Mouse (Mus musculus) v-Abl transformed pro-B cells (cell line): Measurements from ENCODE around the gene Ltbp1.

ENCODE experiments used
- in situ Hi-C, 2 experiments: fragments of 400-800 bp; cut with MboI; formaldehyde crosslinking; loops; one replicate each; pipeline ENCODE4 v1.15.1; 2025; ENCODE audit not compliant: unreplicated experiment in 2 of 2

The Ltbp1 gene

DNA sequence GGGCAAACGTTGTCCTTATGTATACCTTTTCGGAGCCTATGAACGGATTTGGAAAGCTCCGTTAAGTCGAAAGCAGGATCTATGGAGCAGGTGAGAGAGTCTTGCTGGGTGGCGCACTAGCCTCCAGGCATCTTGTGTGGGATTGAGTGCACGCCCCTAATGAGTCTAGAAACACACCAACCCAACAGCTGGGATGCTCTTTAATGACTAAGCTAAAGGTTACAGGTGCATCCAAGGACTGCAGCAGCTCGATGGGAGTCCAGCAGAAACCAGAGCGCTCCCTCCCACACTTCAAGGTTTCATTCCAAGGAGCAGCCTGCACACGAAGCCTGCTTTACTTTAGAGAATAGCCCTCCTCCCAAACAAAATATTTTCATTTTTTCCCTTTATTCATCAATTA is 155.7 kb downstream of the Ltbp1 start:
- in situ Hi-C loops, result no loop called here

DNA sequence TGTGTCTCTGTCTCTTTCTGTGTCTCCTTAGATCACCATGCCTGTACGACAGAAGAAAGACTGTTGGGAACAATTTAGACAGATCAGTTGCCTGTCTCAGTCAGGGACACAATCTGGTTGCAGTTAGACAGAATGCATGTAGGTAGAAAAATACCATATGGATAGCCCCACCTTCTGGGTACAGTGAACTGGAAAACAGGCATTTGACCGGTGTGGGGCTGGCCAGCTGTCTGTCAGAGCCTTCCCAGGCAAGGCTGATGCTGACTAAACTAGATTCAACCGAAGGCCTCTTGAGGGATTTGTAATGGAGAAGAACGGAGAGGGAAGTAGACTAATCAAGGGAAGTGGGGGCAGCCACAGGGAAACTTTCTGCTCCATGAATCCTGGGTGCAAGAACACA is 156.6 kb downstream of the Ltbp1 start:
- in situ Hi-C loops, result no loop called here

- in situ Hi-C loops, result no loop called here
Measured at GRCm38 (mm10) chr17:75164566-75164965, 159.2 kb downstream of the Ltbp1 start.

DNA sequence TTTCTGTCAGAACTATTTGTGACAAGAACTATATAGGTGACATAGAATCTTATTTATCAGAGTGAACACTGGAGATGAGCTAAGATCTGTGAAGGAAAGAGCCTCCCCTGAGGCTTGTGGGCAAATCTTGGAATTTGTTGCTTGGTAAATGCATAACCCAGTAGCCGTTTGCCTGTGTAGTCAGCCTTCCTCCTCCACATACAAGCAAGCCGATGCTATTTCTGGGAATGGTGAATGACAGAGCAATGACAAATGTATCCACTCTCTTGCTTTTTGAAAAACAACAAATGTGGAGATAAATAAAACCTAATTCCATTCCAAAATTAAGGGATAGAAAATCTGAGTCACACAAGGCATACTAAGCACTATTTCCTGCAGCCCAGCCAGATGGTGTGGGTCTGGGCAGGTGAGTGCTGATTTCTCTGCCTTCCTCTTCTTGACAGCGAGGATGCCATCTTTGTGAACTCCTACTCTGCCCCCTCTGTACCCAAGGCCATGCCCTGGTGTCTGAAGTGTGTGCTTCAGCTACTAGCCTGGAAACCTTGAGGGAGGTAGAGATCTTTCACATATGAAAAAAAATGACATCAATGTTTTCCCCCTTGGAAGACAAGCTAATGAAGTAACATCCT is 163.3 kb downstream of the Ltbp1 start:
- in situ Hi-C loops, result no loop called here

- in situ Hi-C loops, result no loop called here
Measured at GRCm38 (mm10) chr17:75171659-75172058, 166.3 kb downstream of the Ltbp1 start.

DNA sequence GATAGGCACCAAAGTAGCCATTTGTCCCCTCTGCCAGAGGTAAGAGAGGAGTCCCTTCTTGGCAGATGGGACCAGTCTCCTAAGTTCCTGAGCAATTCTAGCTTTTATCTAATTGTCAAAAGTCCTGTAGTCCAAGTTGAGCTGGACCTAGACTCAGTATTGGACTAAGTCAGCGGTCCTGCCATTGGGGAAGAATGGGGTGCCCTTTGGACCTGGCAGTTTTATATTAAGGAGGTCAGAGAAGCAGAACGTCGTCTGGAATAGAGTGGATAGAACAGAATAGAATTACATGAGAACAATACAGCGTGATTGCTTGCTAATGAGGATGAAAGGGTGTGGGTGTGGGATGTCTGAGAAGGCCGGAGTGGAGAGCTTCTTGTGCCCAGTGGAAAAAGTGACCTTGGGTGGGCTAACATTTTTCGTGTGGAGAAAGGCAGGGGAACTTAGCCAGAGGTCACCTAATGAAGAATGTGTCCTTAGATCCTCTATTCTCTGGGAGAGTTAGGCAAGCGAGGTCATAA is 167.4 kb downstream of the Ltbp1 start:
- in situ Hi-C loops, result no loop called here

DNA sequence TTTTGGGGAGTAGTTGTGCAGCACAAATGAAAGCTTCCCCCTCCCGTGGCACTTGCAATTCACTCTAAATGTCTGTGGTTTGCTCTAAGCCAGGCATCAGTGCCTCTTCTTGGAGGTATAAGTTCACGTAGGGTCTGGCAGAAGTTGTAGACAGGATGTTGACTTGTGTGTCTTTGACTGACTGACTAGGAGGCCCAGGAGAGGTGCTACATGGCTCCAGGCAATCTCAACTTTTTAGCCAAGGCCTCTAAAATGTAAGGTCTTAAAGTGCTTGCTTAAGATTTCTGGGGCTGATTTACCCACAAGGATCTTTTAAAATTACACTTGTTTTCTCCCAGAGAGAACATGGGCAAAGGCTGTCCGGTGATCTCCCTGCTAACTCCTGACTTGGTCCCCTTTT is 169.1 kb downstream of the Ltbp1 start:
- in situ Hi-C loops, result no loop called here

DNA sequence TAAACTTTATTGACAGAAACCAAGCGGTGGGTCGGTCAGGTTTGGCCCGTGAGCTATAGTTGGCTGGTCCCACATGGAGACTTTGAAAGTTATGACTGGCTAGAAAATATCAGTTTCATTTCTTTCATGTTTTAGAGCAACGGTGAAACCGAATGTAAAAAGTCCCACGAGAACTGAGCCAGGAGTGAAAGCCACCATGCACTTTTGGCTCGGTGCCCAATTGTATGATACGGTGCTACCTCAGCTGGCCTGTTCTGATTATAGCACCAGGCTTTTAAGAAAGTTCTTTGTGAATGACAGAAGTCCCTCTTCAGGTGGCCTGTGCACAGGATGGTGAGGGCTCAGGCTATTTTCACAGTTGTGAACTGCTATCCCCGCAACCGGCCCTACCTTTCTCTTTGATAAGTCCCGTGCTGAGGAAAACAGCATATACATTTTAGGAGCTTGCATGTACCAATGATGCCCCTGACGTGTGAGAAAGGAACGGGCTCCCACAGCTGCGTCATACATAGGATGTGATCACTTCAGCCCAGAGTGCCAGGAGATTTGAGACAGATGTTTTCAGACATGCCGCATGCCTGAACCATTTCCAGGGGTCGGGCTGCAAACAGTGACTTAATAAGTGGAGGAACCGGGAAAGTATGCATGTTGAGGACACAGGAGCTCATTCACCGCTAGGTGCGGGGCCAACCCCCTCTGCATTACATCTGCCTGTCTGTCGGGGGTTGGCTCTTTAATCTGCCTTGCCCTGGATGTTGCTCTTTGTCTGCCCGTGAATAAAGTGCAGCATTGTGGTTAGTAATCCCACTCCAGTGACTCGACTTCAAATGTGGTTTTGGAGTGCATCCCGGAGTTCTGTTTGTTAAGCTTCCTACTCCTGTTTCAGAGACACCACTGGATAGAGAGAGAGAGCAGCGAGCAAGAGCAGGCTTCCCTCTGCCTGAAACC is 172.8 kb downstream of the Ltbp1 start:
- in situ Hi-C loops, result no loop called here

- in situ Hi-C loops, result no loop called here
Measured at GRCm38 (mm10) chr17:75179001-75179400, 173.6 kb downstream of the Ltbp1 start.

- in situ Hi-C loops, result no loop called here
Measured at GRCm38 (mm10) chr17:75180301-75180700, 174.9 kb downstream of the Ltbp1 start.

GRCm38 (mm10) chr17:75180956-75181588 is 175.7 kb downstream of the Ltbp1 start:
- in situ Hi-C loops, result no loop called here

DNA sequence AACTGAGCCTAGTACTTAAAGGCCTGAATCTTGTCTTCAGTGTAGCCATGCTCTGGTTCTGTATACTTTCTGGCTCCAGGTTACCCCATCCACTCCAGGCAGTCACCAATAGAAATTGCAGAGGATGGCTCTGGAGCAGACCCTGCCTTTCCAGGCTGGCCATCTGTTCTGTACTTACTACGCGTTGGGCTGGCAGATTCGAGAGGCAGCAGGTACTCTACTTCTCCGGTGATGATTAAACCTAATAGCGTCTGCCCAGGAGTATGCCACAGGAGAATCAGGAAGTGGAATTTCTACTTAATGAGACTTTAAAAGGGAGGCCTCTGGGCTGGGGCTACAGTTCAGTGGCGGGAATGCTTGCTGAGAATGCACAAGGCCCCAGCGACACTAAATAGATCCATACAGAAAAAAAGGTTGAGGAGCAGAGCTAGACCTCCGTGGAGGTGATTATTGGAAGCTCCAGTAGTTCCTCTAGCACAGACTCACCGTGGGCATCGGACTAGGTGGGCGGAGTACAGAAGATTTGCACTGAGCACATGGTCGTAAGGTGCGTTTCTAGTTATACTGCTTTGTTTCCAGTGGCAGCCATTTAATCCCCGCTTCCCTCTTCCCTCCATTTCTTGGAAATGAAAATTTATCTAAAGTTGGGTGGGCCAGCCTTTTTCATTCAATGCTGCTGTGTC is 177.1 kb downstream of the Ltbp1 start:
- in situ Hi-C loops, result no loop called here

DNA sequence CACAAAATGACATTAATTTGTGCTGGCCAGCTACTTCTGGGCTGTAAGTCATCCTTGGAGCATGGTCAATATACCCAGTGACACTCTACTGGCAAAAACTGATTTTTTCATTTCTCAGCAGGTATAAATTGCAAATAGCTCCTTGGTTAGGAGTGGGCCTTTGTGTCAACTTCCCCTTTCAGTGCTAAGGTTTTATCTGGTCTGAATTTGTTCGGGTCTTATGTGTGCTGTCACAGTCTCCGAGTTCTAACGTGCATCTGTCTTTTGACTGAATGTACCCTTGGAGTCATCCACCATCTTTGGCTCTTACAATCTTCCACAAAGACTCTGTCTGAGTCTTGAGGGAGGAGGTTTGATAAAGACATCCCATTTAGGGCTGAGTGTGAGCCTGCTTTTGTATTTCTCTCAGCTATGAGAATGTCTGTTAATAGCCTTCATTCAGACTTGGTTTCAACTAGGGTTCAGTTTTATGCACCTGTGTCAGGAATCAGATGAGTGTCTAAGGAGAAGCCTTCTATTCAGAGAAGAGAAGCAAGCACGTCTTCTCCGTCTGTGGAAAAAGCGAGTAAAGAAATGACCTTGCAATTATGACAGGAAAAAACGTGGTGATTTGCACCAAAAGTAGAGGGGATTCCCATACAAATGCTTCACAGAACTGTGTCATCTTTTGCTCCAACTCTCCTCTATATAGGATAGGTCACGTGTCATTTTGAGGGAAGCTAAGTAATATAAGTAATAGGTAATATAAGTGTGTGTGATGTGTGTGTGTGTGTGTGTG is 181.6 kb downstream of the Ltbp1 start:
- in situ Hi-C loops, result no loop called here

- in situ Hi-C loops, result no loop called here
Measured at GRCm38 (mm10) chr17:75196952-75197351, 191.6 kb downstream of the Ltbp1 start.

- in situ Hi-C loops, result no loop called here
Measured at GRCm38 (mm10) chr17:75198767-75199166, 193.4 kb downstream of the Ltbp1 start.

DNA sequence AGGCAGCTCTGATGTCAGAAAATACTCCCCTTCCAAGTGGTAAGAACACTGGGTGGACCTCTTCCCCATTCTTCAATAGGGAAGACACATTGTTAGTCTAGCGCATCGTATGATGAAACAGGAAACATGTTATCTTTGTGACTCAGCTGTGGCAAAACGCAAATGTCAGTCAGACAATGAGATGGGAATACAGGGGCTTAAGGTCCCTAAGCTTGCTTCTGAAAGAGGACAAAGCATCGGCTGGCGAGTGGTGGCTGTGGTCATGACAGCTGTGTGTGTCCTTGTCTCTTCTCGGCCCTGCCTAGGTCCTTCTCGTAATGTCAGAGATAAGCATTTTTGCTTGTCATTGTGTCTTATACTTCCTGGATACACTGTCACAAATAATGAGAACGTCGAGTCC is 194.3 kb downstream of the Ltbp1 start:
- in situ Hi-C loops, result no loop called here

DNA sequence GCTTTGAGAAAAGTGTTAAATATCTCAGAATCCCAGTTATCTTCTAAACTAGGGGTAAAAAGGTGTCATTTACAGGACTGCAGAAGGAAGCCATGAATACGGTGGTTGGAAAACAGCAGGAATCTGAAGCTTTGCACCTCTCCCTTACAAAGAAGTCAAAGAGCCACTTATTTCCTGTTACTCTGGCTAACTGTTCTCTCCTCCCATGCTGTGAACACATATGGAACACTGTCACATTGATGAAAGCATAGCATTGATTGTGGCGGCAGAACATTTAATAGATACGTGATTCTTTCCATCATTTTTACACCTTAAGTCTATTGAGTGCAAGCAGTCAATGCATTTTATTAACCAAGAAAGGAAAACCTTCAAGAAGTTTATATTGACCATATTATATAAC is 196.9 kb downstream of the Ltbp1 start:
- in situ Hi-C loops, result no loop called here

DNA sequence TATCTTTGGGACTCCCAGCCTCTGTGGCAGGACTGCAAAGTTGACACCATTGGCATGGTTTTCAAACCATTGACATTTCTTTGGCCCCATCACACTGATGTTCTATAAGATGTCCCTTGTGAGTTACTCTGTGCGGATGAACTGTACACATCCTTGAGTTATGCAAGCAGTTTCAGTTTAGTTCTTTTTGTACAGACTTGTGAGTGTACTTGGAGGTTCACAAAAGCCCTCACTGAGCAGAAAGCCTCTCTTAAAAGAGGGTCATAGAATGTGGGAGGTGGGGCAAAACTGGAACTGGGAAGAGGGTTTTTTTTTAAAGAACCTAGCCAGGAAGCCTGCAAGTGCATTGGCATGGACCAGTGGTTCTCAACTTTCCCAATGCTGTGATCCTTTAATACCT is 198.7 kb downstream of the Ltbp1 start:
- in situ Hi-C loops, result no loop called here

DNA sequence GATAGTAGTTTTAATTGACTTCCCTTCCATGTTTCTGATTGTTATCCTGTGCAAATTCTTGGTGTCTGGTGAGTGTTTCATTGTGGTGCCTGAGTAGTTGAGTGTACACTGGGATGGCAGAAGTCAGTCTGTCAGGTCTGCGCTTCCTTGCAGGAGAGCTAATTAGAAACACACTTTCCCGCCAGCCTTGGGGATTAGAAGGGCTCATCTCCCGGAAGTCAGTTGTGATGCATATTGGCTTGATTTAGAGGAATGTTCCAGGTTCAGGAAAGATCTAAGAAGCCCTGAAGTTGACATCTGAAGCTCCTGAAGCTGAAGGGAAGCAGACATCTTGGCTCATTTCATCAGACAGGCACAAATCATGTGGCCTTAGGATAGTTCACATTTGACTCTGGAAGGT is 200.9 kb downstream of the Ltbp1 start:
- in situ Hi-C loops, result no loop called here

DNA sequence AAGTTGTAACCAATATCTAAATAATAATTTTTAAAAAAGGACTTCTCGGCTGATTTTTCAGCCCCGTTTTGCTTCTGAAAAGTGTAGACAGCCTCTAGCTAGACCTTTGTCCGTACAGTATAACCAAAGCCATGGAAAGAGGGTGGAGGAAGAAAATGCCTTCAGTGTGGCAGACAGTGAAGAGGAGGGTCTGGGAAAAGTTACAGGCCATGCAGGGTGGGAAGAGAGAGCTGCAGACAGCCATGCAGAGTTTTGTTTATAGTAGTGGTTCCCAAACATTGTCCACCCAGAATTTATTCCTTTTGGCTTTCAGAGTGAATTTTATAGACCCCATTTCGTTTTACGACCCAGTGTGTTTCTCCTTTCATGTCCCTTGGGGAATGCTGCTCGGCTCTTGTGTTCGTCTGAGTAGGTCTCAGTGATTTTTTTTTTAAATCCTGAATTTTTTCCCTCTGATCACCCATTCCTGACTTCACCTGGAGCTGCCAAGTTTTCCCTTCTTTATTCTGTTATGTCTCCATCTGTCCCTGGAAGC is 202.9 kb downstream of the Ltbp1 start:
- in situ Hi-C loops, result no loop called here
